Mouse (Mus musculus) CH12.LX (cell line): ENCODE measurements around the gene Col18a1. TPM values are rescaled to one million over a fixed set of nuclear protein-coding genes. Genes with fewer than 3 reads are reported as not detected.

ENCODE experiments used
- DNase-seq: peaks from one replicate; pipeline ENCODE4 v3.0.0-alpha.2; 2013; ENCODE audit errors: extremely low read depth
- H3K27ac ChIP-seq: 2 replicates; pipeline ENCODE4 v1.5.1; 2012; ENCODE audit warnings: low read depth, mild to moderate bottlenecking, control low read depth, moderate library complexity; ENCODE audit not compliant: insufficient read depth
- H3K27me3 ChIP-seq: replicated peaks from 2 replicates; pipeline ENCODE3; 2012; ENCODE audit warnings: inconsistent platforms
- H3K36me3 ChIP-seq, 2 experiments: replicated peaks in 1 of 2; 2 replicates each; pipeline versions ENCODE3 to v1.6.1; 2012; ENCODE audit warnings: inconsistent platforms in 1 of 2, low read length in 1 of 2, mild to moderate bottlenecking in 1 of 2, mixed read lengths in 1 of 2, moderate library complexity in 1 of 2; ENCODE audit not compliant: control insufficient read depth in 1 of 2, insufficient read depth in 1 of 2
- H3K4me1 ChIP-seq, 2 experiments: 2 replicates each; pipeline ENCODE4 v1.6.1; 2012; ENCODE audit warnings: inconsistent platforms in 1 of 2, moderate library complexity in 1 of 2; ENCODE audit not compliant: insufficient read depth in 2 of 2, control insufficient read depth in 1 of 2
- H3K4me2 ChIP-seq: 2 replicates; pipeline ENCODE4 v1.6.1; 2012; ENCODE audit warnings: low read depth, mild to moderate bottlenecking, control low read depth; ENCODE audit not compliant: poor library complexity, insufficient read depth, severe bottlenecking
- H3K4me3 ChIP-seq, 3 experiments: fragments of 150-350 bp in 1 of 3; sonication (generic) in 1 of 3; replicated peaks in 1 of 3; 2 replicates each; pipeline versions ENCODE3 to v1.5.1; 2011 to 2012; ENCODE audit warnings: low read depth in 2 of 3, low read length in 2 of 3, mild to moderate bottlenecking in 2 of 3, moderate library complexity in 2 of 3, control low read depth in 1 of 3, improper control_type of control experiment in 1 of 3, inconsistent platforms in 1 of 3, mixed read lengths in 1 of 3; ENCODE audit not compliant: poor library complexity in 1 of 3
- H3K79me2 ChIP-seq: replicated peaks from 2 replicates; pipeline ENCODE4 v1.6.1; 2012; ENCODE audit warnings: mild to moderate bottlenecking, moderate library complexity; ENCODE audit not compliant: control insufficient read depth, poor library complexity, insufficient read depth, severe bottlenecking; ENCODE audit errors: extremely low read depth
- H3K9ac ChIP-seq: 2 replicates; pipeline ENCODE4 v1.6.1; 2012; ENCODE audit warnings: low read depth, mild to moderate bottlenecking, control low read depth, moderate library complexity; ENCODE audit not compliant: insufficient read depth
- H3K9me3 ChIP-seq: replicated peaks from 2 replicates; pipeline ENCODE3; 2012; ENCODE audit warnings: low read length, inconsistent platforms, mixed read lengths
- BHLHE40 ChIP-seq: IDR thresholded peaks from 2 replicates; pipeline ENCODE4 v1.6.1; 2011; ENCODE audit warnings: mild to moderate bottlenecking, low read depth, low read length, improper control_type of control experiment
- CHD2 ChIP-seq: IDR thresholded peaks from 2 replicates; pipeline ENCODE4 v1.6.1; 2011; ENCODE audit warnings: low read length, improper control_type of control experiment
- CTCF ChIP-seq, 2 experiments: IDR thresholded peaks in 1 of 2; conservative IDR thresholded peaks in 1 of 2; 2 replicates each; pipeline ENCODE4 v1.5.1; 2011 to 2012; ENCODE audit warnings: low read depth in 2 of 2, low read length in 2 of 2, improper control_type of control experiment in 1 of 2, inconsistent platforms in 1 of 2, mild to moderate bottlenecking in 1 of 2, moderate library complexity in 1 of 2
- E2F4 ChIP-seq: IDR thresholded peaks from 2 replicates; pipeline ENCODE4 v1.6.1; 2011; ENCODE audit warnings: low read depth, low read length, improper control_type of control experiment; ENCODE audit not compliant: insufficient replicate concordance
- ELF1 ChIP-seq: IDR thresholded peaks from 2 replicates; pipeline ENCODE4 v1.6.1; 2014; ENCODE audit warnings: low read depth, mild to moderate bottlenecking, inconsistent platforms, low read length, improper control_type of control experiment
- EP300 ChIP-seq: IDR thresholded peaks from 2 replicates; pipeline ENCODE4 v1.6.1; 2011; ENCODE audit warnings: low read length, improper control_type of control experiment
- ETS1 ChIP-seq: conservative IDR thresholded peaks from 2 replicates; pipeline ENCODE4 v1.6.1; 2012; ENCODE audit warnings: low read depth, mild to moderate bottlenecking, inconsistent platforms, low read length, improper control_type of control experiment, moderate library complexity
- GABPA ChIP-seq: IDR thresholded peaks from 2 replicates; pipeline ENCODE4 v1.6.1; 2012; ENCODE audit warnings: low read depth, low read length, improper control_type of control experiment, inconsistent platforms; ENCODE audit not compliant: insufficient replicate concordance
- HCFC1 ChIP-seq: IDR thresholded peaks from 2 replicates; pipeline ENCODE4 v1.6.1; 2012; ENCODE audit warnings: low read depth, mild to moderate bottlenecking, inconsistent platforms, low read length, improper control_type of control experiment
- IRF4 ChIP-seq: IDR thresholded peaks from 2 replicates; pipeline ENCODE4 v1.6.1; 2014; ENCODE audit warnings: low read depth, mild to moderate bottlenecking, inconsistent platforms, low read length, improper control_type of control experiment
- JUN ChIP-seq: IDR thresholded peaks from 2 replicates; pipeline ENCODE4 v1.6.1; 2011; ENCODE audit warnings: low read depth, mild to moderate bottlenecking, low read length, improper control_type of control experiment, moderate library complexity; ENCODE audit not compliant: insufficient read depth
- KAT2A ChIP-seq: IDR thresholded peaks from 2 replicates; pipeline ENCODE4 v1.6.1; 2012; ENCODE audit warnings: low read length, improper control_type of control experiment, inconsistent platforms; ENCODE audit not compliant: insufficient replicate concordance
- MAFK ChIP-seq: IDR thresholded peaks from 2 replicates; pipeline ENCODE4 v1.6.1; 2011; ENCODE audit warnings: low read length, improper control_type of control experiment; ENCODE audit not compliant: insufficient replicate concordance
- MAX ChIP-seq: IDR thresholded peaks from 2 replicates; pipeline ENCODE4 v1.6.1; 2011; ENCODE audit warnings: low read length, improper control_type of control experiment
- MAZ ChIP-seq: IDR thresholded peaks from 2 replicates; pipeline ENCODE4 v1.6.1; 2012; ENCODE audit warnings: low read depth, mild to moderate bottlenecking, inconsistent platforms, low read length, improper control_type of control experiment, moderate library complexity
- MEF2A ChIP-seq: IDR thresholded peaks from 2 replicates; pipeline ENCODE4 v1.6.1; 2014; ENCODE audit warnings: low read depth, mild to moderate bottlenecking, inconsistent platforms, low read length, improper control_type of control experiment, borderline replicate concordance
- MXI1 ChIP-seq: IDR thresholded peaks from 2 replicates; pipeline ENCODE4 v1.6.1; 2011; ENCODE audit warnings: mild to moderate bottlenecking, low read depth, low read length, improper control_type of control experiment
- MYC ChIP-seq: IDR thresholded peaks from 2 replicates; pipeline ENCODE4 v1.6.1; 2011; ENCODE audit warnings: low read depth, mild to moderate bottlenecking, improper control_type of control experiment, low read length
- NELFE ChIP-seq: IDR thresholded peaks from 2 replicates; pipeline ENCODE4 v1.6.1; 2011; ENCODE audit warnings: low read depth, low read length, improper control_type of control experiment
- NRF1 ChIP-seq: IDR thresholded peaks from 2 replicates; pipeline ENCODE4 v1.6.1; 2014; ENCODE audit warnings: low read depth, mild to moderate bottlenecking, inconsistent platforms, low read length, improper control_type of control experiment, moderate library complexity
- POLR2A ChIP-seq: IDR thresholded peaks from 2 replicates; pipeline ENCODE4 v1.6.1; 2011; ENCODE audit warnings: low read depth, mild to moderate bottlenecking, improper control_type of control experiment, low read length
- POLR2AphosphoS2 ChIP-seq: IDR thresholded peaks from 2 replicates; pipeline ENCODE4 v1.6.1; 2011; ENCODE audit warnings: low read depth, low read length, improper control_type of control experiment
- RAD21 ChIP-seq: IDR thresholded peaks from 2 replicates; pipeline ENCODE4 v1.6.1; 2011; ENCODE audit warnings: low read depth, mild to moderate bottlenecking, low read length, improper control_type of control experiment, moderate library complexity
- RCOR1 ChIP-seq: conservative IDR thresholded peaks from 2 replicates; pipeline ENCODE4 v1.6.1; 2012; ENCODE audit warnings: low read depth, mild to moderate bottlenecking, inconsistent platforms, low read length, improper control_type of control experiment
- SIN3A ChIP-seq: IDR thresholded peaks from 2 replicates; pipeline ENCODE4 v1.6.1; 2012; ENCODE audit warnings: low read length, improper control_type of control experiment, inconsistent platforms
- SMC3 ChIP-seq: IDR thresholded peaks from 2 replicates; pipeline ENCODE4 v1.6.1; 2011; ENCODE audit warnings: low read depth, low read length, improper control_type of control experiment
- TBP ChIP-seq: conservative IDR thresholded peaks from 2 replicates; pipeline ENCODE4 v1.6.1; 2011; ENCODE audit warnings: low read depth, low read length, improper control_type of control experiment
- TCF12 ChIP-seq: IDR thresholded peaks from 2 replicates; pipeline ENCODE4 v1.6.1; 2014; ENCODE audit warnings: low read depth, mild to moderate bottlenecking, inconsistent platforms, low read length, improper control_type of control experiment
- UBTF ChIP-seq: IDR thresholded peaks from 2 replicates; pipeline ENCODE4 v1.6.1; 2012; ENCODE audit warnings: low read depth, mild to moderate bottlenecking, inconsistent platforms, low read length, improper control_type of control experiment, moderate library complexity
- USF1 ChIP-seq: IDR thresholded peaks from 2 replicates; pipeline ENCODE4 v1.6.1; 2014; ENCODE audit warnings: low read depth, mild to moderate bottlenecking, inconsistent platforms, low read length, improper control_type of control experiment
- USF2 ChIP-seq: conservative IDR thresholded peaks from 2 replicates; pipeline ENCODE4 v1.6.1; 2011; ENCODE audit warnings: low read depth, low read length, improper control_type of control experiment
- ZC3H11A ChIP-seq: IDR thresholded peaks from 2 replicates; pipeline ENCODE4 v1.6.1; 2012; ENCODE audit warnings: low read depth, mild to moderate bottlenecking, inconsistent platforms, low read length, improper control_type of control experiment
- ZKSCAN1 ChIP-seq: IDR thresholded peaks from 2 replicates; pipeline ENCODE4 v1.6.1; 2012; ENCODE audit warnings: low read depth, inconsistent platforms, low read length, improper control_type of control experiment, borderline replicate concordance
- ZNF384 ChIP-seq: IDR thresholded peaks from 2 replicates; pipeline ENCODE4 v1.6.1; 2012; ENCODE audit warnings: low read depth, low read length, improper control_type of control experiment, inconsistent platforms
- dilution Hi-C: fragments of 300-500 bp; cut with MboI; formaldehyde crosslinking; loops from 2 replicates; pipeline ENCODE4 v1.14.3; 2020; ENCODE audit warnings: low sequenced_read_pairs; ENCODE audit not compliant: extremely low pct_unique_long_range_greater_than_20kb, extremely low pct_ligation_motif_present
- in situ Hi-C: fragments of 300-500 bp; cut with MboI; formaldehyde crosslinking; loops from 3 replicates; pipeline ENCODE4 v1.14.3; 2019; ENCODE audit warnings: low sequenced_read_pairs, low pct_ligation_motif_present, low pct_unique_long_range_greater_than_20kb, mixed read lengths
- polyA plus RNA-seq: library from polyadenylated mRNA; unstranded; fragments of >175 nt; gene quantifications from 2 replicates; pipeline ENCODE4 v1.2.1, GENCODE M21; 2012; ENCODE audit warnings: low read depth; ENCODE audit not compliant: insufficient read length
- total RNA-seq, 2 experiments: library from RNA; depleted of rRNA; stranded (reverse); fragments of 300-350 nt in 1 of 2; fragments of >200 nt in 1 of 2; gene quantifications; 2 replicates each; pipeline ENCODE4 v1.2.3; 2012 to 2014

The Col18a1 gene
- total and polyA plus RNA-seq, 3 experiments, result 0.17 to 14.5 (median 1.7) TPM

DNA sequence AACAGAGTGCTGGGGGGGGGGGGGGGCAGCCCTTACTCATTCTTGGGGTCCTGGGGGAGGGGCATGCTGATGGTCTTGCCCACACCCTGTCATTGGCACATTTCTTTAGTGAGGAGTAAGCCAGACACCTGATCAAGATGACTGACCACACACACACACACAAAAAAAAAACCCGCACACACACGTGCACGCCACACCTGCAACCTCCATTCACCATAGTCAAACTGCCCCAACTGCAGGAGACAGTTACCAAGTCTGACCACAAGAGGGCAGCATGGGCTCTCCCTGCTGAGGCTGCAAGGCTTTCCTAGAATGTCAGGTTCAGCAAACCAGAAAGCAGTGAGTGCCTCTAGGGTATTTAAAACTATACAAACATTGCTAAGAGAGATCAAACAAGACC lies 83.9 kb downstream of the Col18a1 start:
- no peak overlapping the region for H3K4me3 ChIP-seq
- peak; percentile 60 for DNase-seq
- H3K9me3 ChIP-seq, result no peaks in the 10 kb centered on the region
- H3K79me2 ChIP-seq, result no peaks in the 10 kb centered on the region
- peaks cover 65% of the 10 kb centered on the region for H3K27me3 ChIP-seq
- H3K4me1 ChIP-seq, result peaks cover 0 to 4% of the 10 kb centered on the region in 2 experiments; a peak in 2 of 4 replicates
- dilution Hi-C loops (no loop called here), in situ Hi-C loops (loop anchor here (5.0 kb wide), 1 partner anchor 45 kb away; no protein-coding TSS in a partner anchor)
- no peak overlapping the region for H3K27ac ChIP-seq
- TF ChIP-seq RAD21 (peak; percentile 92), MEF2A (0 out of 2 replicates have a peak, but pooled peaks have one; percentile 37), JUN (no peak), CTCF (conservative IDR thresholded peaks at IDR 0.05 in 1 of 2, IDR thresholded peaks at IDR 0.05 in 1 of 2; ENCODE audit: low read depth in 2 of 2, low read length in 2 of 2) (peak; percentile 78 to 97), BHLHE40 (peak; percentile 98), E2F4 (no peak), MXI1 (peak; percentile 71), USF2 (no peak), TBP (no peak), POLR2AphosphoS2 (no peak), POLR2A (no peak), CHD2 (no peak), ETS1 (no peak), MAFK (peak; percentile 38; the same call in 1 of the 2 replicates), HCFC1 (no peak), ZKSCAN1 (no peak), SIN3A (peak; percentile 36; the same call in 1 of the 2 replicates), NELFE (peak; percentile 52; the same call in 1 of the 2 replicates), MAZ (peak; percentile 75; the same call in 1 of the 2 replicates), ZC3H11A (peak; percentile 86), MYC (peak; percentile 89), GABPA (no peak), USF1 (no peak), EP300 (no peak), RCOR1 (no peak), TCF12 (peak; percentile 65; the same call in 1 of the 2 replicates), IRF4 (peak; percentile 47; the same call in 1 of the 2 replicates), NRF1 (0 out of 2 replicates have a peak, but pooled peaks have one; percentile 15), UBTF (no peak), MAX (peak; percentile 65; the same call in 1 of the 2 replicates), KAT2A (no peak), SMC3 (peak; percentile 99), ELF1 (no peak), ZNF384 (peak; percentile 73)
- peaks cover 0 to 21% of the 10 kb centered on the region in 2 experiments for H3K36me3 ChIP-seq
- no peak overlapping the region for H3K4me2 ChIP-seq
- H3K9ac ChIP-seq, result no peak overlapping the region
